Mouse (Mus musculus) cerebellum, postnatal 36 days (tissue): Measurements from ENCODE around the gene Rarb.

Experiments
- DNase-seq, 2 experiments: peaks; one replicate each; pipeline ENCODE4 v3.0.0; 2021 to 2022; ENCODE audit warnings: mixed read lengths in 2 of 2

The Rarb gene

GRCm38 (mm10) chr14:16431941-16432499 is 386.9 kb downstream of the Rarb start:
- no peak for DNase-seq

GRCm38 (mm10) chr14:16427569-16427968 is 391.4 kb downstream of the Rarb start:
- no peak for DNase-seq

GRCm38 (mm10) chr14:16414163-16414562 is 404.8 kb downstream of the Rarb start:
- DNase-seq: no peak

GRCm38 (mm10) chr14:16405187-16405586 is 413.8 kb downstream of the Rarb start:
- no peak for DNase-seq

- DNase-seq: no peak
These were observed 434.2 kb downstream of the Rarb start for GRCm38 (mm10) chr14:16384783-16385182.
